Mouse (Mus musculus): ENCODE results near the gene Trim33. TPM values are rescaled to one million over a fixed set of nuclear protein-coding genes. Genes with fewer than 3 reads are reported as not detected.
A peak's percentile ranks its signal among the peaks of the same experiment; 100 is the strongest.

The Trim33 gene
- polyA plus RNA-seq, 1 experiment, result 18.1 TPM

DNA sequence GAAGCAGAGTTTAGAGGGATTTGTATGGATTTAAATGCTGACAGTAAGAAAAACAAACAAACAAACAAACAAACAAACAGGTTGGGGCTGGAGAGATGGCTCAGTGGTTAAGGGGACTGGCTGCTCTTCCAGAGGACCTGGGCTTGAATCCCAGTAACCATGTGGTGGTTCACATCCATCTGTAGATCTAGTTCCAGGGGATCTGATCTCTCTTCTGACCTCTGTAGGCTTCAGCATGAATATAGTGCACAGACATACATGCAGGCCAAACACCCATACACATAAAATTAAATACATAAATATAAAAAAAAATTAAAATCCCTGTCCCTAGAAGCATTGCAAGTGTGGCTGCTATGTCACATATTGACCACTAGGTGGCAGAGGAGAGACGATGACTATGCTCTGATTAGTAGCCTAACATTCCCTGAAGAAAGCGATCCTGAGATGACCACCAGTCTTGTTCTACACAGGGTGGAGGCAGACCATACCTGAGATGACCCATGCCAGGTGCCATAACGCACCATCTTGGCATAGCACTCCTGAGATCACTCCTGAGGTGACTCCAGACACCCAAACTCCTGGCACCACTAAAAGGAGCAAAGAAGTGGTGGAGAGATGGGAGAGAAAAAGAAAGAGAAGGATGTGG is 113.6 kb downstream of the Trim33 start:
- TF ChIP-seq POLR2A (IDR thresholded peaks at IDR 0.05; ENCODE audit: borderline replicate concordance, insufficient read depth, low read length) (no peak), CTCF (IDR thresholded peaks at IDR 0.05; ENCODE audit: borderline replicate concordance, insufficient read depth, low read depth, low read length) (peak; percentile 62)
- WGBS, result under 1% methylated on average over 3 of the region's 3 CpGs
- Histone ChIP-seq H3K27ac (ENCODE audit: insufficient read depth, low read length) (no peak overlapping the region), H3K4me1 (ENCODE audit: control insufficient read depth, insufficient read depth, low read length) (0 out of 2 replicates have a peak, but pooled peaks cover 3% of the 10 kb centered on the region), H3K27me3 (ENCODE audit: control insufficient read depth, insufficient read depth, low read length) (no peaks in the 10 kb centered on the region), H3K4me3 (replicated peaks; ENCODE audit: insufficient read depth, low read depth, low read length) (no peak overlapping the region)
- DNase-seq, result peak; percentile 50 to 54

DNA sequence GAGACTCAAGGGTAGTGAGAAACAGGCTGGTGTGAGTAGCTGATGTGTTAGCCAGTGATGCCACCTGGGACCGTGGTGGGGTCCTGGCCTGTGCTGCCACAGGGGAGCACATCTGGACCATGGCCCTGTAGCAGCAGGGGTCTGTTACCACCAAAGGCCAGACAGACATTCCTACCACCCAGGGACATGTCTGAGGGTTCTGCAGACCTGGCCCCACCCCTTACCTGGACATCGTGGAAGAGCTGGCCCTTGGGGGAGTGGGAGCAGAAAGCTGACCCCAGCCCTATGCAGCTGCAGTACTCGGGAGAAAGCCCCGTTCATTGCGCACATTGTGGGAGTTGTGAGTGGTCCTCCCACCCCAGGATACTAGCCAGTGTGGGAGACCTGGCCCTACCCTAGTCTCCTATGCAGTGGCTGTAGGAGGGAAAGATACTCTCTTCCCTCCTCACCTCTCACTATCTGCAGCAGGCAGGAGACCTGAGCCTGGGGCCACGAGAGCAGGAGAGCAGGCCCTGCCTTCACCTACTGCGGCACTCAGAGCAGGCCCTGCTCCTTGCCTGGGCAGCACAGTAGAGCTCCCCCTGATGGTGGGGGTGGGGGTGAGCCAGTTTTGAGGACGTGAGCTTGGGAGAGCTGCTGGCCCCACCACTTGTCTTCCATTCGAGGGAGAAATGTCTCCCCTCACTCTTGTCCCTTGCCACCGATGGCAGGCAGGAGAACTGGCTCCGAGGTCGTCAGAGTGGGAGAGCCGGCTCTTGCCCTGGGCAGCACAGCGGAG is 114.4 kb downstream of the Trim33 start:
- H3K27ac ChIP-seq (ENCODE audit: insufficient read depth, low read length), result no peak overlapping the region
- H3K4me1 ChIP-seq (ENCODE audit: control insufficient read depth, insufficient read depth, low read length), result 0 out of 2 replicates have a peak, but pooled peaks cover 3% of the 10 kb centered on the region
- H3K27me3 ChIP-seq (ENCODE audit: control insufficient read depth, insufficient read depth, low read length), result no peaks in the 10 kb centered on the region
- no peak overlapping the region for H3K4me3 ChIP-seq (replicated peaks; ENCODE audit: insufficient read depth, low read depth, low read length)
- no peak for DNase-seq
- TF ChIP-seq POLR2A (IDR thresholded peaks at IDR 0.05; ENCODE audit: borderline replicate concordance, insufficient read depth, low read length), result no peak
- no peak for TF ChIP-seq CTCF (IDR thresholded peaks at IDR 0.05; ENCODE audit: borderline replicate concordance, insufficient read depth, low read depth, low read length)
- 88% methylated on average over 14 of the region's 14 CpGs for WGBS

GRCm38 (mm10) chr3:103394121-103394520 is 115.0 kb downstream of the Trim33 start:
- Histone ChIP-seq H3K27me3 (ENCODE audit: control insufficient read depth, insufficient read depth, low read length) (no peaks in the 10 kb centered on the region), H3K4me1 (ENCODE audit: control insufficient read depth, insufficient read depth, low read length) (0 out of 2 replicates have a peak, but pooled peaks cover 3% of the 10 kb centered on the region), H3K4me3 (replicated peaks; ENCODE audit: insufficient read depth, low read depth, low read length) (no peak overlapping the region), H3K27ac (ENCODE audit: insufficient read depth, low read length) (no peak overlapping the region)
- TF ChIP-seq POLR2A (IDR thresholded peaks at IDR 0.05; ENCODE audit: borderline replicate concordance, insufficient read depth, low read length), result no peak
- no peak for TF ChIP-seq CTCF (IDR thresholded peaks at IDR 0.05; ENCODE audit: borderline replicate concordance, insufficient read depth, low read depth, low read length)
- no peak for DNase-seq
- 88% methylated on average over 2 of the region's 2 CpGs for WGBS

DNA sequence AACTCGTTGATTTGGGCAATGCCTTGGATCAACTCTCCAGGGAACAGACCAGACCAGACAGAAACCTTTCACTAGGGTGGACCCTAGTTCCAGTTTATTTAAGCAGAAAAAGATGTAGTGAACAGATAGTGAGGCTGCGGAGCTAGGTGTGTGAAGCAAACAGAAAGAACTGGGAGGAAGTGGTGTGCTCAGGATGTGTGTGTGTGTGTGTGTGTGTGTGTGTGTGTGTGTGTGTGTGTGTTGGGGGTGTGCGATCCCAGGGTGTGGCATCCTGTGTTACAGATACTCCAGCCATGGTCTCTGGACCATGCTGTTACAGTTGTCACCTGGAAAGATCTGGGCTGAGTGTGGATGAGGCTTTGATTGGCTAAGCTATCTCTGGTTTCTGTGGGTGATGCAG is 118.4 kb downstream of the Trim33 start:
- DNase-seq, result no peak
- 87% methylated on average over 3 of the region's 3 CpGs for WGBS
- H3K27ac ChIP-seq (ENCODE audit: insufficient read depth, low read length), result no peak overlapping the region
- no peak overlapping the region for H3K4me3 ChIP-seq (replicated peaks; ENCODE audit: insufficient read depth, low read depth, low read length)
- peaks cover 3% of the 10 kb centered on the region; the same call in 1 of the 2 replicates for H3K4me1 ChIP-seq (ENCODE audit: control insufficient read depth, insufficient read depth, low read length)
- TF ChIP-seq CTCF (IDR thresholded peaks at IDR 0.05; ENCODE audit: borderline replicate concordance, insufficient read depth, low read depth, low read length) (no peak), POLR2A (IDR thresholded peaks at IDR 0.05; ENCODE audit: borderline replicate concordance, insufficient read depth, low read length) (no peak)
- no peaks in the 10 kb centered on the region for H3K27me3 ChIP-seq (ENCODE audit: control insufficient read depth, insufficient read depth, low read length)

- TF ChIP-seq CTCF (IDR thresholded peaks at IDR 0.05; ENCODE audit: borderline replicate concordance, insufficient read depth, low read depth, low read length) (no peak), POLR2A (IDR thresholded peaks at IDR 0.05; ENCODE audit: borderline replicate concordance, insufficient read depth, low read length) (no peak)
These were observed 121.7 kb downstream of the Trim33 start for GRCm38 (mm10) chr3:103400807-103401206.

DNA sequence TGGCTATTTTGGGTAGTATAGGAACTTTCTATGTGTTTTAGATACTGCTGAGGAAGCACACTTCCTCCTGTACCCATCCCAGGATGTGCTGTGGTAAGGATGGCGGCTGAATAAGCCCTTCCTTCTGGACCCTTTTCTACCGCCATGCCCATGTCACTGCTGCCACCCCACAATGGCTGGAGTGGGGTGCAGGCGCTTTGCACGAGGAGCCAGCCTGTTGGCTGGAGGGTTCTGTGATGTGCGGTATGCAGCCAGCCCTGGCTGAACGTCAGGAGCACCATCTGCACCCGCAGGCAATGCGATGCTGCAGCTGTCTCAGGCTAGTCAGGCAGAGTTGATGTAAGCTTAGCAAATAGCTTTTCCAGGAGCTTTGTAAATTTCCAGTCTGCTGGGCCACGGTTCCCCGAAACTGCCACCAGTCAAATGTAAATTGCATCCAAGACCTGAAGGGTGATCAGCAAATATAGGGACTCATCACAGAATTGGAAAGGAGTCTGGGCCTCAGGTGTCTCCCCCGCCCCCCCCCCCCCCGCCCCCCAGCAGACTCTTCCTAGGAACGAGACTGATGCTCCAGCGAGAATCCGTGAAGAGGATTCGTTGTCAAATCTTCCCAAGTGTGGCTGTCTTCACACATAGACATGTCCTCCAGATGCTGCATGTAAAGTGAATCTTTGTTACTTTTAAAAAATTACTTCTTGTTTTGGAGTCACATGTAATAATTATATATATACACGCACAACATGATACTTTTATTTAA is 122.4 kb downstream of the Trim33 start:
- WGBS, result 42% methylated on average over 17 of the region's 17 CpGs
- peaks cover 4% of the 10 kb centered on the region for H3K4me1 ChIP-seq (ENCODE audit: control insufficient read depth, insufficient read depth, low read length)
- H3K27me3 ChIP-seq (ENCODE audit: control insufficient read depth, insufficient read depth, low read length), result no peaks in the 10 kb centered on the region
- TF ChIP-seq POLR2A (IDR thresholded peaks at IDR 0.05; ENCODE audit: borderline replicate concordance, insufficient read depth, low read length) (no peak), CTCF (IDR thresholded peaks at IDR 0.05; ENCODE audit: borderline replicate concordance, insufficient read depth, low read depth, low read length) (no peak)
- H3K4me3 ChIP-seq (replicated peaks; ENCODE audit: insufficient read depth, low read depth, low read length), result no peak overlapping the region
- H3K27ac ChIP-seq (ENCODE audit: insufficient read depth, low read length), result no peak overlapping the region
- peak in 1 of 2 experiments; percentile 28 for DNase-seq

More at GRCm38 (mm10) chr3:103400807-103401206, 121.7 kb downstream of the Trim33 start:
- no peaks in the 10 kb centered on the region for H3K27me3 ChIP-seq (ENCODE audit: control insufficient read depth, insufficient read depth, low read length)
- WGBS, result 87% methylated on average over 6 of the region's 6 CpGs
- DNase-seq, result no peak
- H3K27ac ChIP-seq (ENCODE audit: insufficient read depth, low read length), result no peak overlapping the region
- no peaks in the 10 kb centered on the region; the same call in none of the 2 replicates for H3K4me1 ChIP-seq (ENCODE audit: control insufficient read depth, insufficient read depth, low read length)
- no peak overlapping the region for H3K4me3 ChIP-seq (replicated peaks; ENCODE audit: insufficient read depth, low read depth, low read length)

- 79% methylated on average over 10 of the region's 10 CpGs for WGBS
- Histone ChIP-seq H3K4me3 (replicated peaks; ENCODE audit: insufficient read depth, low read depth, low read length) (no peak overlapping the region), H3K4me1 (ENCODE audit: control insufficient read depth, insufficient read depth, low read length) (peaks cover 4% of the 10 kb centered on the region), H3K27me3 (ENCODE audit: control insufficient read depth, insufficient read depth, low read length) (no peaks in the 10 kb centered on the region), H3K27ac (ENCODE audit: insufficient read depth, low read length) (no peak overlapping the region)
- DNase-seq, result no peak
- no peak for TF ChIP-seq CTCF (IDR thresholded peaks at IDR 0.05; ENCODE audit: borderline replicate concordance, insufficient read depth, low read depth, low read length)
- no peak for TF ChIP-seq POLR2A (IDR thresholded peaks at IDR 0.05; ENCODE audit: borderline replicate concordance, insufficient read depth, low read length)
These were observed 123.1 kb downstream of the Trim33 start for GRCm38 (mm10) chr3:103402212-103402611.
